Comparison of ENCODE assay signal across 16 mouse cellular contexts in the genomic region with DNA sequence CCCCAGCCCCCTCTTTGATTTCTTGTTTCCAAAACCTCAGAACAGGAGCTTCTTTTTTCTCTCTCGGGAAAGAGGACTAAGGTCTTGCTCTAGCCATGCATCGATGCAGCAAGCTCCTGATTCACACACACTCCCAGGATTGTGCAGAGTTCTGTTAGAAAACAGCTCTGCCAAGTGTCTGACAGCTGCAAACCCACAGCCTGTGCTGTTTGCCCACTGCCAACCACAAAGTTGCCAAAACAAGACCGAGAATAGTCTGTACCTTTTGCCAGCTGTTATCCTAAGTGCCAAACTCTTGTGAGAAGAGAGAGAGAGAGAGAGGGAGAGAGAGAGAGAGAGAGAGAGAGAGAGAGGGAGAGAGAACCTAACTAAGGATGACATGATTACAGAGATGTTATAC.
DNase-seq lines count a peak whose midpoint lies in the region; ATAC-seq and TF ChIP-seq lines count a peak whose summit lies in the region.
"Had no signal": no experiment of that assay in that cellular context is flagged by ENCODE, and none has a peak within 500 bp of the region (broad histone marks: within the 10 kb centered on the region; RNA-seq: fewer than 3 reads in every experiment).

No protein-coding gene starts in this region.

- H3K9ac ChIP-seq in hindbrain, postnatal 0 days (replicated peaks; ENCODE audit: low read length) = no peak overlapping the region
- H3K9ac ChIP-seq in hindbrain, embryonic 11.5 days (ENCODE audit: low read depth, low read length) = no peak overlapping the region
- H3K9ac ChIP-seq in kidney, embryonic 15.5 days = no peak overlapping the region

- no peak overlapping the region for H3K4me3 ChIP-seq in cerebellum, adult 2 months (replicated peaks; ENCODE audit: insufficient read depth, low read depth, low read length)
- no peak overlapping the region for H3K4me3 ChIP-seq in hindbrain, postnatal 0 days (ENCODE audit: low read length)
- no peak overlapping the region for H3K4me3 ChIP-seq in hindbrain, embryonic 11.5 days (ENCODE audit: low read depth, low read length)
- no peak overlapping the region for H3K4me3 ChIP-seq in myocyte
- H3K4me3 ChIP-seq in kidney, embryonic 15.5 days (replicated peaks) = no peak overlapping the region
- H3K4me3 ChIP-seq: left cerebral cortex, adult 2 months had no signal

- 0 out of 2 replicates have a peak, but pooled peaks cover 2% of the 10 kb centered on the region for H3K4me1 ChIP-seq in cerebellum, adult 2 months (ENCODE audit: control insufficient read depth, insufficient read depth, low read length)
- no peaks in the 10 kb centered on the region for H3K4me1 ChIP-seq in hindbrain, postnatal 0 days (ENCODE audit: insufficient read depth, low read length)
- H3K4me1 ChIP-seq in hindbrain, embryonic 11.5 days (replicated peaks; ENCODE audit: control insufficient read depth, insufficient read depth, low read length) = no peaks in the 10 kb centered on the region
- H3K4me1 ChIP-seq in kidney, embryonic 15.5 days = no peaks in the 10 kb centered on the region

- no peak for TF ChIP-seq POLR2A in cerebellum, adult 2 months (IDR thresholded peaks at IDR 0.05; ENCODE audit: borderline replicate concordance, insufficient read depth, low read length)
- TF ChIP-seq POLR2A in myocyte (IDR thresholded peaks at IDR 0.05; ENCODE audit: insufficient read length, low read depth) = no peak

- TF ChIP-seq CTCF in cerebellum, adult 2 months (IDR thresholded peaks at IDR 0.05; ENCODE audit: borderline replicate concordance, insufficient read depth, low read depth, low read length) = no peak
- no peak for TF ChIP-seq CTCF in hindbrain, postnatal 0 days (IDR thresholded peaks at IDR 0.05; ENCODE audit: low read depth)

- no peaks in the 10 kb centered on the region for H3K79me2 ChIP-seq in myocyte (ENCODE audit: control insufficient read depth, insufficient read depth)

- DNase-seq in cerebellum, adult 2 months = no peak
- DNase-seq in cerebellum, adult 11 months = no peak
- peak; percentile 41 for DNase-seq in hindbrain, postnatal 0 days (ENCODE audit: low spot score)
- no peak for DNase-seq in hindbrain, embryonic 11.5 days (ENCODE audit: low spot score)
- DNase-seq in NIH3T3 (ENCODE audit: low read depth) = peak; percentile 4
- no peak for DNase-seq in c-Kit-positive CD71-positive TER-119-positive erythroid progenitor cells, embryonic 14.5 days (ENCODE audit: low spot score)
- DNase-seq: cerebellum, adult 9-11 months; heart, postnatal 10 days; kidney, adult 9 months; lung, postnatal 36 days; right cerebral cortex, adult 18-20 months had no signal

- H3ac ChIP-seq in myocyte (ENCODE audit: control insufficient read depth, insufficient read length) = no peak overlapping the region

- H3K27ac ChIP-seq in cerebellum, adult 2 months (ENCODE audit: insufficient read depth, low read length) = 0 out of 2 replicates have a peak overlapping the region, but pooled peaks have one; percentile 13
- H3K27ac ChIP-seq in hindbrain, postnatal 0 days = no peak overlapping the region
- no peak overlapping the region for H3K27ac ChIP-seq in hindbrain, embryonic 11.5 days (ENCODE audit: low read depth, low read length)
- no peak overlapping the region for H3K27ac ChIP-seq in kidney, embryonic 15.5 days
- H3K27ac ChIP-seq: left cerebral cortex, adult 2 months had no signal

- no peaks in the 10 kb centered on the region for H3K27me3 ChIP-seq in cerebellum, adult 2 months (ENCODE audit: control insufficient read depth, insufficient read depth, low read length)
- H3K27me3 ChIP-seq in hindbrain, postnatal 0 days (ENCODE audit: insufficient read depth, low read length) = no peaks in the 10 kb centered on the region
- no peaks in the 10 kb centered on the region for H3K27me3 ChIP-seq in hindbrain, embryonic 11.5 days (ENCODE audit: control insufficient read depth, insufficient read depth, low read length)
- H3K27me3 ChIP-seq in myocyte (ENCODE audit: control insufficient read depth, insufficient read depth, insufficient read length) = no peaks in the 10 kb centered on the region
- no peaks in the 10 kb centered on the region for H3K27me3 ChIP-seq in kidney, embryonic 15.5 days
- H3K27me3 ChIP-seq: CH12.LX had no signal

- H3K9me3 ChIP-seq in hindbrain, postnatal 0 days (ENCODE audit: low read length) = no peaks in the 10 kb centered on the region
- H3K9me3 ChIP-seq in hindbrain, embryonic 11.5 days (ENCODE audit: control insufficient read depth, low read length) = no peaks in the 10 kb centered on the region
- no peaks in the 10 kb centered on the region for H3K9me3 ChIP-seq in kidney, embryonic 15.5 days (replicated peaks)

- 31% methylated on average over 3 of the region's 3 CpGs for WGBS in cerebellum, adult 2 months
- WGBS in hindbrain, postnatal 0 days = 48% methylated on average over 3 of the region's 3 CpGs
- WGBS in hindbrain, embryonic 11.5 days = 86% methylated on average over 3 of the region's 3 CpGs
- WGBS in kidney, embryonic 15.5 days = 84% methylated on average over 3 of the region's 3 CpGs

- no peaks in the 10 kb centered on the region for H3K36me3 ChIP-seq in hindbrain, postnatal 0 days (ENCODE audit: insufficient read depth, low read length)
- no peaks in the 10 kb centered on the region for H3K36me3 ChIP-seq in hindbrain, embryonic 11.5 days (ENCODE audit: control insufficient read depth, insufficient read depth, low read length)
- H3K36me3 ChIP-seq in myocyte (ENCODE audit: control insufficient read depth, insufficient read depth) = no peaks in the 10 kb centered on the region
- H3K36me3 ChIP-seq in kidney, embryonic 15.5 days = no peaks in the 10 kb centered on the region

- H3K4me2 ChIP-seq in hindbrain, postnatal 0 days (ENCODE audit: low read depth, low read length) = no peak overlapping the region
- H3K4me2 ChIP-seq in hindbrain, embryonic 11.5 days (replicated peaks; ENCODE audit: low read depth, low read length) = no peak overlapping the region
- H3K4me2 ChIP-seq in myocyte (ENCODE audit: low read depth) = peak overlapping the region; percentile 24
- H3K4me2 ChIP-seq in kidney, embryonic 15.5 days = no peak overlapping the region
- H3K4me2 ChIP-seq: midbrain, embryonic 11.5 days had no signal

- ATAC-seq in hindbrain, postnatal 0 days = peak; percentile 51; the same call in 1 of the 2 replicates
- ATAC-seq in hindbrain, embryonic 11.5 days (ENCODE audit: low FRiP score) = no peak
- ATAC-seq in kidney, embryonic 15.5 days (replicated peaks; ENCODE audit: low FRiP score) = no peak

TF ChIP-seq in myocyte, 11 proteins besides CTCF, POLR2A, EP300 and RAD21:
- TF ChIP-seq USF1 (IDR thresholded peaks at IDR 0.05; ENCODE audit: low read depth) (no peak), MYOD1 (IDR thresholded peaks at IDR 0.05; ENCODE audit: control insufficient read depth in 1 of 3, insufficient read length in 2 of 3, low read depth in 2 of 3) (peak; percentile 64 to 92 (median 90)), E2F4 (IDR thresholded peaks at IDR 0.05; ENCODE audit: insufficient read depth) (no peak), MYOG (IDR thresholded peaks at IDR 0.05; ENCODE audit: control insufficient read depth in 1 of 3, insufficient read depth in 1 of 3, insufficient read length in 2 of 3, low read depth in 2 of 3) (peak; percentile 65 to 92 (median 88)), SRF (IDR thresholded peaks at IDR 0.05; ENCODE audit: control insufficient read depth, insufficient read length, low read depth) (no peak), TCF12 (IDR thresholded peaks at IDR 0.05; ENCODE audit: insufficient read depth, poor library complexity, severe bottlenecking) (peak; percentile 85), TCF3 (IDR thresholded peaks at IDR 0.05; ENCODE audit: insufficient read length, low read depth) (peak; percentile 55), CEBPB (IDR thresholded peaks at IDR 0.05; ENCODE audit: insufficient read depth, poor library complexity, severe bottlenecking) (0 out of 2 replicates have a peak, but pooled peaks have one; percentile 17)
TF ChIP-seq in myocyte: peak in this region for 5.

Comparison
In these comparisons a context has a peak if more than half of its experiments do, and no peak if none do; other contexts are left out.
1. DNase-seq: peak in hindbrain, postnatal 0 days (single experiment) and NIH3T3 (single experiment); none in cerebellum, adult 2 months (0 of 2), cerebellum, adult 11 months (single experiment), hindbrain, embryonic 11.5 days (single experiment) and c-Kit-positive CD71-positive TER-119-positive erythroid progenitor cells, embryonic 14.5 days (single experiment).